Mouse (Mus musculus) intestine, embryonic 16.5 days (tissue): Measurements from ENCODE around the gene B4galnt1. TPM values are rescaled to one million over a fixed set of nuclear protein-coding genes. Genes with fewer than 3 reads are reported as not detected.

Experiments
- ATAC-seq: fragments of 200-750 bp; cut with Nextera tagmentation; 2 replicates; pipeline ENCODE4 v1.8.0; 2017; ENCODE audit warnings: moderate TSS enrichment, moderate library complexity
- H3K27ac ChIP-seq: fragments of 300-500 bp; sonication (generic); 2 replicates; pipeline ENCODE4 v1.5.1; 2014; ENCODE audit warnings: mild to moderate bottlenecking, low read length
- H3K27me3 ChIP-seq: fragments of 300-500 bp; sonication (generic); replicated peaks from 2 replicates; pipeline ENCODE4 v1.6.1; 2014; ENCODE audit warnings: low read length, control low read depth, mixed read lengths; ENCODE audit not compliant: control insufficient read depth, insufficient read depth
- H3K36me3 ChIP-seq: fragments of 300-500 bp; sonication (generic); 2 replicates; pipeline ENCODE4 v1.6.1; 2014; ENCODE audit warnings: low read length, control low read depth; ENCODE audit not compliant: control insufficient read depth, insufficient read depth
- H3K4me1 ChIP-seq: fragments of 300-500 bp; sonication (generic); 2 replicates; pipeline ENCODE4 v1.6.1; 2014; ENCODE audit warnings: low read length, control low read depth, mixed read lengths; ENCODE audit not compliant: control insufficient read depth, insufficient read depth
- H3K4me2 ChIP-seq: fragments of 300-500 bp; sonication (generic); 2 replicates; pipeline ENCODE4 v1.6.1; 2014; ENCODE audit warnings: low read depth, low read length, control low read depth
- H3K4me3 ChIP-seq: fragments of 300-500 bp; sonication (generic); 2 replicates; pipeline ENCODE4 v1.5.1; 2014; ENCODE audit warnings: mild to moderate bottlenecking, low read length
- H3K9ac ChIP-seq: fragments of 300-500 bp; sonication (generic); 2 replicates; pipeline ENCODE4 v1.6.1; 2014; ENCODE audit warnings: low read depth, low read length
- H3K9me3 ChIP-seq: fragments of 300-500 bp; sonication (generic); 2 replicates; pipeline ENCODE4 v1.6.1; 2016; ENCODE audit warnings: low read length, control low read depth; ENCODE audit not compliant: control insufficient read depth
- WGBS: fragments of 180-500 bp; shearing (Covaris S2); extraction: QIAGEN DNeasy Blood & Tissue Kit; methylation state at CpG from one replicate; pipeline ENCODE4 v1.1.7; 2014; 5-methylcytosine and 5-hydroxymethylcytosine counted together
- polyA plus RNA-seq: library from polyadenylated mRNA; unstranded; fragments of >200 nt; fragmentation: Nextera tagmentation; extraction: Ambion mirVana; gene quantifications from 2 replicates; pipeline ENCODE4 v1.2.1, GENCODE M21; 2015

The B4galnt1 gene
- polyA plus RNA-seq = 65.6 and 66.7 TPM in 2 replicates

DNA sequence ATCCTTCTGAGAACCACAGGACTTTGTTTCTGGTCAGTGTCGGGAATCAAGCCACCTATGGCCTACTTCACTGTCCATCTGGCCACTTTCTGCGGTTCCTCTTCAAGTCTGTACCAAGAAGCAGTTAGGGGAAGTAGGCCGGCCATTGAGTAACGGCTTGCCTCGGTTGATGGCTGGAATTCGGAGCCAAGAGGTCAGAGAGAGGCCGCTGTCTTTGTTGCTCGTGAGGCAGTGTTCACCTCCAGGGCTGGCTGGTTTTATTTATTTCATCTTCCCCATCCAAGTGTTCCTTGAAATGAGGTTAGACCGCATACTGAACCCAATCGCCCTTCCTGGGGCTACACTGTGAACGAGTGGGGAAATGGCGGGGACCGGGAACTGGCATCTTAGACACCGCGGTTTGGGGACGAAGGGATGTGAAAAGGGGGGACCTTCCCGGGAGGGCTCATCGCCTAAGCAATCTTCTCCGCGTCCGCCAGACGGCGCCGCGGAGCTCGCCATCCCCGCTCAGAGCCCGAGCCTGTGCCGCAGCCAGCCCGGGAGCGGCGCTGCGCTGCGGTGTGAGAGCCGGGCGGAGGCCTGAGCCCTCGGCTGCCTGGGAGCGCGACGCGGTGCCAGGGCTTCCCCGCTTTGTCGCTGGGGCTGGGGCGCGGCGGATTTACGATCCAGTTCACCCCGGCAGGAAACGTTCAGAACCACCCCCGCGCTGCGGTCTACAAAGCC, at the start of gene B4galnt1:
TSS of gene B4galnt1 (plus strand) at position 595 of the 723 bp plus-strand sequence.
- peak; percentile 83 for ATAC-seq

DNA sequence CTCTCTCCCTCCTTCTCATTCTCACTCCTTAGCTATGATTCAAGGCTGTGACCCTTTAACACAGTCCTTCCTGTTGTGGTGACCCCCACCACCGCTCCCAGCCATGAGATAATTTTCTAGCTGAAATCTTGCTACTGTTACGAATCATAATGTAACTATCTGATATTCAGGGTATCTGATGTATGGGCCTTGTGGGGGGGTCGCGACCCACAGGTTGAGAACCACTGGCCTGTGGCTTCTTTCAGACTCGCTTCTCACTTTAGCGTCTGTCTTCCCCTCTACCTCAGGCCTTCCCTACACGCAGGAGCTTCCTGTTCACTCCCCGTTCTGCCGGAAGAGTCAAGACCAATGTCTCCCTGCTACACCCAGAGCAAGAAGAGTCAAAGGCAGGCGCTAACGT, 46.6 kb upstream of the B4galnt1 start:
- Histone ChIP-seq H3K9ac (no peak overlapping the region), H3K4me1 (peaks cover 14% of the 10 kb centered on the region), H3K4me3 (no peak overlapping the region), H3K27ac (no peak overlapping the region), H3K9me3 (no peaks in the 10 kb centered on the region), H3K27me3 (no peaks in the 10 kb centered on the region), H3K4me2 (no peak overlapping the region), H3K36me3 (peaks cover 9% of the 10 kb centered on the region)
- no peak for ATAC-seq
- WGBS = 91% methylated on average over 11 of the region's 11 CpGs

More for the DNA sequence above, at the start of gene B4galnt1:
- WGBS = 2% methylated on average over 52 of the region's 52 CpGs
- H3K4me3 ChIP-seq = peak within 1 kb of the TSS; percentile 75
- no peaks in the 10 kb centered on the region for H3K9me3 ChIP-seq
- no peaks in the 10 kb centered on the region; the same call in 1 of the 2 replicates for H3K36me3 ChIP-seq
- peaks cover 6% of the 10 kb centered on the region; the same call in 1 of the 2 replicates for H3K27me3 ChIP-seq
- H3K27ac ChIP-seq = peak within 1 kb of the TSS; percentile 82
- peaks cover 7% of the 10 kb centered on the region for H3K4me1 ChIP-seq
- peak within 1 kb of the TSS; percentile 79 for H3K9ac ChIP-seq
- H3K4me2 ChIP-seq = peak within 1 kb of the TSS; percentile 98

- peaks cover 9% of the 10 kb centered on the region for H3K36me3 ChIP-seq
- no peak overlapping the region for H3K27ac ChIP-seq
- H3K4me2 ChIP-seq = no peak overlapping the region
- no peaks in the 10 kb centered on the region for H3K27me3 ChIP-seq
- peaks cover 14% of the 10 kb centered on the region for H3K4me1 ChIP-seq
- no peak overlapping the region for H3K9ac ChIP-seq
- H3K9me3 ChIP-seq = no peaks in the 10 kb centered on the region
- no peak overlapping the region for H3K4me3 ChIP-seq
- WGBS = 95% methylated on average over 10 of the region's 10 CpGs
- ATAC-seq = no peak
These were observed 45.8 kb upstream of the B4galnt1 start for GRCm38 (mm10) chr10:127119229-127119628.

GRCm38 (mm10) chr10:127120301-127121065, 44.5 kb upstream of the B4galnt1 start:
- ATAC-seq = peak; percentile 41
- Histone ChIP-seq H3K36me3 (peaks cover 9% of the 10 kb centered on the region), H3K27ac (no peak overlapping the region), H3K4me2 (peak overlapping the region; percentile 92), H3K4me1 (peaks cover 14% of the 10 kb centered on the region), H3K4me3 (peak overlapping the region; percentile 84), H3K9me3 (no peaks in the 10 kb centered on the region), H3K9ac (peak overlapping the region; percentile 83), H3K27me3 (no peaks in the 10 kb centered on the region)
- WGBS = 2% methylated on average over 34 of the region's 34 CpGs

DNA sequence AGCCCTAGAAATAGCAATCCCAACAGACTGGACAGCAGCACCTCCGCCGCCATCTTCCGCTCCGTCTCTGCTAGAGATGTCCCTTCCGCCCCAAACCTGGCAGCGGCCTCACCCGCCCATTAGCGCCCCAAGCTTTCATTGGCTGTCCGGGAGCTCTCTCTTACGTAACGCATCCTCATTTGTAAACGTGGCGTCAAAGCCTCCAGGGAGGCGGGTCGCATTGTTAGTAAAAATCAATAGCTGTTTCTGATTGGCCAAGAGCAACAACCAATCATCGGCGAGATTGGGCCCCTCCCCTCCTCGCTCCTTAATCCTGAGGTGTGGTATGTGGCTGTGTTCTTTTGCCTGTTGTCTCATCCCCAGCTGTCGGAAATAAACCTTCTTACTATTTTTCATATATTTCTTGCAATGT, 44.0 kb upstream of the B4galnt1 start, which contains the start of gene Os9:
TSS of gene Os9 (minus strand) at position 66 of the 412 bp plus-strand sequence.
- no peaks in the 10 kb centered on the region for H3K27me3 ChIP-seq
- H3K9me3 ChIP-seq = no peaks in the 10 kb centered on the region
- H3K27ac ChIP-seq = no peak within 1 kb of the TSS
- WGBS = under 1% methylated on average over 19 of the region's 19 CpGs
- peaks cover 14% of the 10 kb centered on the region for H3K4me1 ChIP-seq
- ATAC-seq = peak; percentile 95
- peak within 1 kb of the TSS; percentile 83 for H3K9ac ChIP-seq
- H3K4me3 ChIP-seq = peak within 1 kb of the TSS; percentile 84
- peaks cover 9% of the 10 kb centered on the region for H3K36me3 ChIP-seq
- peak within 1 kb of the TSS; percentile 92 for H3K4me2 ChIP-seq

- H3K4me2 ChIP-seq = no peak overlapping the region
- H3K36me3 ChIP-seq = peaks cover 9% of the 10 kb centered on the region
- no peak overlapping the region for H3K4me3 ChIP-seq
- no peak overlapping the region for H3K27ac ChIP-seq
- no peak for ATAC-seq
- H3K9me3 ChIP-seq = no peaks in the 10 kb centered on the region
- H3K4me1 ChIP-seq = peaks cover 14% of the 10 kb centered on the region
- 84% methylated on average over 3 of the region's 3 CpGs for WGBS
- H3K27me3 ChIP-seq = no peaks in the 10 kb centered on the region
- no peak overlapping the region for H3K9ac ChIP-seq
These were observed 43.0 kb upstream of the B4galnt1 start for GRCm38 (mm10) chr10:127122018-127122417.

DNA sequence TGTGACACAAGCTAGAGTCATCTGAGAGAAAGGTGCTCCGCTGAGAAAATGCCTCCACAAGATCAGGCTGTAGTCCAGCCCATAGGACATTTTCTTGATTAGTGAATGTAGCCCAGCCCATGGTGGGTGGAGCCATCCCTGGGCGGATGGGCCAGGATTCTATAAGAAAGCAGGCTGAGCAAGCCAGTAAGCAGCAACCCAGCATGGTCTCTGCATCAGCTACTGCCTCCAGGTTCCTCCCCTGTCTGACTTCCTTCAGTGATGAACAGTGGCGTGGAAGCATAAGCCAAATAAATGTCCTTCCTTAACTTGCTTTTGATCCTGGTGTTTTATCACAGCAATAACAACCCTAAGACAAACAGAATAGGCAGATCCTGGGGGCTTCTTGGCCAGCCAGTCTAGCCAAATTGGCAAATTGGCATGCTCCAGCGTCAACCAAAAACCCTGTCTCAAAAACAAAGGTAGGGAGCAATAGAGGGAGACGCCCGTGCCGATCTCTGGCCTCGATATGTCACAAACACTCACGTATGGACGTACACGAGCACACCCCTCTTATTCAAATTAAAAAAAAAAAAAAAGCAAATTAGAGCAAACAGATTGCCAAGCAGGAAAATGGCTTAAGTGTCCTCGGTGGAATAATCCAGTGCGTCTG, 42.1 kb upstream of the B4galnt1 start:
- Histone ChIP-seq H3K4me3 (peak overlapping the region; percentile 30), H3K36me3 (peaks cover 4% of the 10 kb centered on the region), H3K9me3 (no peaks in the 10 kb centered on the region), H3K27me3 (no peaks in the 10 kb centered on the region), H3K4me2 (peak overlapping the region; percentile 55), H3K4me1 (peaks cover 14% of the 10 kb centered on the region), H3K27ac (peak overlapping the region; percentile 23; the same call in 1 of the 2 replicates), H3K9ac (peak overlapping the region; percentile 23; the same call in 1 of the 2 replicates)
- ATAC-seq = peak; percentile 52
- WGBS = 16% methylated on average over 13 of the region's 13 CpGs

DNA sequence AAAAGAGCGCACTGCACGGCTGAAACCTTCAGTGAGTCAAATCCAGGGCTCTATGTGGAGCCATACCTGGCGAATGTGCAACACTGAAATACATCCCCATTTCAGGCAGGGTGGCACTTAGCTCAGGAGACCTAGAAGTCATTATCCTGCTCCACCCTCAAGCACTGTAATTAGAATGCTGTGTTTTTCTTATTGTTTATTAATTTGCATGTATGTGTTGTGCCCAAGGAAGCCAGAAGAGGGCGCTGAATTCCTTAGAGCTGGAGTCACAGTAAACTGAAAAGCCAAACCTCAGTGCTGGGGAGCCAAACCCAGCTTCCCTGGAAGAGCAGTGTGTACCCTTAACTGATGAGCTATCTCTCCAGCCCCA, 41.6 kb upstream of the B4galnt1 start:
- Histone ChIP-seq H3K9ac (peak overlapping the region; percentile 23; the same call in 1 of the 2 replicates), H3K27ac (peak overlapping the region; percentile 23; the same call in 1 of the 2 replicates), H3K36me3 (peaks cover 4% of the 10 kb centered on the region; the same call in 1 of the 2 replicates), H3K9me3 (no peaks in the 10 kb centered on the region), H3K4me2 (peak overlapping the region; percentile 55), H3K4me3 (peak overlapping the region; percentile 30), H3K4me1 (peaks cover 14% of the 10 kb centered on the region), H3K27me3 (no peaks in the 10 kb centered on the region)
- WGBS = 16% methylated on average over 4 of the region's 4 CpGs
- no peak for ATAC-seq
